Mouse (Mus musculus): ENCODE measurements around the gene AL607142.1. TPM values are rescaled to one million over a fixed set of nuclear protein-coding genes. Genes with fewer than 3 reads are reported as not detected.
A peak's percentile ranks its signal among the peaks of the same experiment; 100 is the strongest.

Gene AL607142.1
- polyA plus RNA-seq, 1 experiment, result not detected

GRCm38 (mm10) chr4:120091997-120092783 is 27.4 kb downstream of the AL607142.1 start:
- DNase-seq (ENCODE audit: extremely low spot score in 1 of 2, low spot score in 1 of 2), result no peak

- DNase-seq (ENCODE audit: extremely low spot score in 1 of 2, low spot score in 1 of 2), result no peak
These were observed 32.1 kb downstream of the AL607142.1 start for GRCm38 (mm10) chr4:120096935-120097334.

GRCm38 (mm10) chr4:120101186-120101585 is 36.4 kb downstream of the AL607142.1 start:
- no peak for DNase-seq (ENCODE audit: extremely low spot score in 1 of 2, low spot score in 1 of 2)

GRCm38 (mm10) chr4:120104599-120104998 is 39.8 kb downstream of the AL607142.1 start:
- DNase-seq (ENCODE audit: extremely low spot score in 1 of 2, low spot score in 1 of 2), result peak in 1 of 2 experiments; percentile 84

- no peak for DNase-seq (ENCODE audit: extremely low spot score in 1 of 2, low spot score in 1 of 2)
These were observed 41.6 kb downstream of the AL607142.1 start for GRCm38 (mm10) chr4:120106362-120106761.

GRCm38 (mm10) chr4:120107787-120108186 is 43.0 kb downstream of the AL607142.1 start:
- DNase-seq (ENCODE audit: extremely low spot score in 1 of 2, low spot score in 1 of 2), result no peak

GRCm38 (mm10) chr4:120115516-120115915 is 50.7 kb downstream of the AL607142.1 start:
- no peak for DNase-seq (ENCODE audit: extremely low spot score in 1 of 2, low spot score in 1 of 2)

GRCm38 (mm10) chr4:120116312-120116711 is 51.5 kb downstream of the AL607142.1 start:
- DNase-seq (ENCODE audit: extremely low spot score in 1 of 2, low spot score in 1 of 2), result peak in 1 of 2 experiments; percentile 39

- peak in 1 of 2 experiments; percentile 79 for DNase-seq (ENCODE audit: extremely low spot score in 1 of 2, low spot score in 1 of 2)
These were observed 55.5 kb downstream of the AL607142.1 start for GRCm38 (mm10) chr4:120120276-120120675.

- no peak for DNase-seq (ENCODE audit: extremely low spot score in 1 of 2, low spot score in 1 of 2)
These were observed 59.9 kb downstream of the AL607142.1 start for GRCm38 (mm10) chr4:120124656-120125055.

- peak in 1 of 2 experiments; percentile 71 for DNase-seq (ENCODE audit: extremely low spot score in 1 of 2, low spot score in 1 of 2)
These were observed 61.3 kb downstream of the AL607142.1 start for GRCm38 (mm10) chr4:120126047-120126446.

GRCm38 (mm10) chr4:120127333-120127732 is 62.5 kb downstream of the AL607142.1 start:
- DNase-seq (ENCODE audit: extremely low spot score in 1 of 2, low spot score in 1 of 2), result no peak

GRCm38 (mm10) chr4:120128033-120128432 is 63.2 kb downstream of the AL607142.1 start:
- peak in 1 of 2 experiments; percentile 63 for DNase-seq (ENCODE audit: extremely low spot score in 1 of 2, low spot score in 1 of 2)

- DNase-seq (ENCODE audit: extremely low spot score in 1 of 2, low spot score in 1 of 2), result peak in 1 of 2 experiments; percentile 65
These were observed 64.6 kb downstream of the AL607142.1 start for GRCm38 (mm10) chr4:120129233-120129885.

GRCm38 (mm10) chr4:120130926-120131325 is 66.1 kb downstream of the AL607142.1 start:
- no peak for DNase-seq (ENCODE audit: extremely low spot score in 1 of 2, low spot score in 1 of 2)

GRCm38 (mm10) chr4:120131441-120132220 is 66.8 kb downstream of the AL607142.1 start:
- peak in 1 of 2 experiments; percentile 37 for DNase-seq (ENCODE audit: extremely low spot score in 1 of 2, low spot score in 1 of 2)

- no peak for DNase-seq (ENCODE audit: extremely low spot score in 1 of 2, low spot score in 1 of 2)
These were observed 69.4 kb downstream of the AL607142.1 start for GRCm38 (mm10) chr4:120134223-120134622.

GRCm38 (mm10) chr4:120141810-120142209 is 77.0 kb downstream of the AL607142.1 start:
- no peak for DNase-seq (ENCODE audit: extremely low spot score in 1 of 2, low spot score in 1 of 2)

GRCm38 (mm10) chr4:120142905-120143304 is 78.1 kb downstream of the AL607142.1 start:
- DNase-seq (ENCODE audit: extremely low spot score in 1 of 2, low spot score in 1 of 2), result no peak
